Mouse (Mus musculus): ENCODE data around the gene Cdyl.

GRCm38 (mm10) chr13:35627319-35627718, 32.3 kb upstream of the Cdyl start:
- TF ChIP-seq CTCF (IDR thresholded peaks at IDR 0.05; ENCODE audit: borderline replicate concordance, insufficient read depth, low read depth, low read length) (no peak), POLR2A (IDR thresholded peaks at IDR 0.05; ENCODE audit: borderline replicate concordance, insufficient read depth, low read length) (no peak)

Data from cerebellum, adult 2 months (tissue).